Mouse (Mus musculus) spleen, postnatal 4 days (tissue): Measurements from ENCODE around the gene Ap1m2.
"Not testable (repeated sequence)": the region's sequence is repeated elsewhere in the genome, so short reads cannot be mapped to it uniquely, and the experiment has no call there.

Experiments used
- DNase-seq, 2 experiments: peaks; one replicate each; pipeline ENCODE4 v3.0.0; 2022; ENCODE audit warnings: low spot score in 2 of 2

Gene Ap1m2

GRCm38 (mm10) chr9:21260491-21261040, 51.6 kb downstream of the Ap1m2 start:
- no peak for DNase-seq

GRCm38 (mm10) chr9:21256349-21256748, 55.8 kb downstream of the Ap1m2 start:
- not testable (repeated sequence) for DNase-seq

- DNase-seq = no peak
These were observed 57.4 kb downstream of the Ap1m2 start for GRCm38 (mm10) chr9:21254690-21255089.

- DNase-seq = no peak
These were observed 60.9 kb downstream of the Ap1m2 start for GRCm38 (mm10) chr9:21251116-21251735.

GRCm38 (mm10) chr9:21250509-21250908, 61.6 kb downstream of the Ap1m2 start:
- DNase-seq = no peak

- no peak for DNase-seq
These were observed 62.3 kb downstream of the Ap1m2 start for GRCm38 (mm10) chr9:21249629-21250508.

- peak in 1 of 2 experiments; percentile 67 for DNase-seq
These were observed 63.8 kb downstream of the Ap1m2 start, which contains the start of gene S1pr5 for GRCm38 (mm10) chr9:21248326-21248725. Gene S1pr5, minus strand, starts transcription at chr9:21248443.

GRCm38 (mm10) chr9:21246342-21246741, 65.8 kb downstream of the Ap1m2 start:
- no peak for DNase-seq

- DNase-seq = no peak
These were observed 67.0 kb downstream of the Ap1m2 start for GRCm38 (mm10) chr9:21245113-21245487.

GRCm38 (mm10) chr9:21244428-21245112, 67.6 kb downstream of the Ap1m2 start:
- peak in 1 of 2 experiments; percentile 75 for DNase-seq
